Mouse (Mus musculus) monocyte, adult 5-6 weeks (primary cell): ENCODE results near the gene Aif1l. TPM values are rescaled to one million over a fixed set of nuclear protein-coding genes. Genes with fewer than 3 reads are reported as not detected.

Source experiments
- ATAC-seq: fragments of 153-309, 156-312 bp; replicated peaks from 2 replicates; pipeline ENCODE4 v1.8.0; 2017; ENCODE audit warnings: mild to moderate bottlenecking; ENCODE audit not compliant: low TSS enrichment, insufficient number of reproducible peaks, severe bottlenecking, poor library complexity, low FRiP score
- total RNA-seq: library from RNA; stranded (forward); fragments of 200-1000, 200-491, 200-594 nt; gene quantifications from 3 replicates; pipeline ENCODE4 v1.2.3, GENCODE M21; 2017

Aif1l gene
- total RNA-seq, 1 experiment from 2014 or later, result not detected

DNA sequence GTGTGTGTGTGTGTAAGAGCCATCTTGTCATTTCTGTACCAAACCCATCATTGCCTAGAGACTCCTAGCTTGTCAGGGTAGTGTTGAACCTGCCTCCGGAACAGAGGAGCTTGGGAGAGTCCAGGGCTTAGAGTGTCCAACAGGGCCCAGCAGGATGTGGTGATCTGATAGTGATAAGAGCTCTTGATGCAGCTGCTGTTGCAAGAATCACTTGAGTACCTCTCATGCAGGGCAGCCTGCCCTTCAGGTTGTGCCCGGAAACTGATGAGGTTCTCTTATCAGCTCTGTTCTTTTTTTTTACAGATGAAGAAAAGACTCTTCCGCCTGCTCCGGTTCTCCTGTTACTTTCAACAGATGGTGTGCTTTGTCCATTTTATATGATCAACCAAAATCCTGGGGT lies 41.0 kb downstream of the Aif1l start:
- no peak for ATAC-seq

- ATAC-seq, result no peak
Observed at GRCm38 (mm10) chr2:31994896-31995295, 45.0 kb downstream of the Aif1l start.

GRCm38 (mm10) chr2:31996060-31996459 lies 46.1 kb downstream of the Aif1l start:
- no peak for ATAC-seq

DNA sequence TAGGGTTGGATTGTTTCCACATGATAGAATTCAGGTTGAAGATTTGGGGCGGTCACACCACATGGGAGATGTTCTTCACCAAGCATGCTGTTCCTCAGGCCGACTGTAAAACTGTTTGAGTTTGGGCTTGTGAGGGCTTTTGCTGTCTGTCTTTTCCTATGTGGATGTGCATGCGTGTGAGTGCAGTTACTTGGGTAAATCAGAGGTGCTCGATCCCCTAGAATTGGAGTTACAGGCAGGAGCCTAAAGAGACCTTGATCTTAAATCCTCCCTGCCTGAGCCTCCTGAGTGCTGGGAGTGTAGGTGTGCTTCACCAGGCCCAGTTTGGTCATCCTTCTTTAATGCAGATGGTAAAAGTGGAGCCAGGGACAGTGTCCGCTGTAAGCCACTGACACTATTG lies 47.6 kb downstream of the Aif1l start:
- ATAC-seq, result no peak

GRCm38 (mm10) chr2:31998443-31998842 lies 48.5 kb downstream of the Aif1l start:
- ATAC-seq, result no peak

DNA sequence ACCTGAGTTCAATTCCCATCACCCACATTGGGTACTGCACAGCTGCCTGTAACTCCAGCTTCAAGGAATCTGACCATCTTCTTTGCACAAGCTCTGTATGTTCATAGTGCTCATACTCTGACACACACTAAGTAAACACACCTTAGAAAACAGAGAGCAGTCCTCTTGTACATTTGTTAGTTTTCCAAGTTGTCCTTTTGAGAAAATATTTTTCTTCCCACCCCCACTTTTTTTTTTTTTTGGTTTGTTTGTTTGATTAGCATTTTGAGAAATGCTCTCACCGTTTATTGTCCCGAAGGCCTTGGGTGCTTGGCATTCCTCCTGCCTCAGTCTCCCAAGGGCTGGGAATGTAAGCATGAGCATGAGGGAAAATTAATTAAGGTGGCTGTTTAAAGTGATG lies 58.4 kb downstream of the Aif1l start:
- ATAC-seq, result no peak

GRCm38 (mm10) chr2:32008716-32009115 lies 58.8 kb downstream of the Aif1l start:
- no peak for ATAC-seq

DNA sequence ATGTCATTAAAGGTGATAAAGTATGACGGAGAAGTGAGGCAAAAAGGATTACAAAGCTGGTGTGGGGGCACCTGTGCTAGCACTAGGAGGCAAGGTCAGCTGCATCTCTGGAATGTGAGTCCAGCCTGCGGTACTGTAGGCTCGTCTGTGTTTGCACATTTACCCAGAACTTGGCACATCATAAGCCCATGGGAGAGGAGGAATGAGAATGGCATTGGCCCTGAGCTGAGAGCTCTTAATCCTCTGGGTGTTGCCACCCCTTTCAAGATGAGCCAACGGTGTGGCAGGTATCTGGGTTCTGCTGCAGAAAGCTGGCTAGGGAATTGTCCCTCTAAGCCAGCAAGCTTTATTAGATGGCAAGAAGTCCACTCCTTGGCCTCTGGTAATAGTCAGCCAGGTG lies 69.8 kb downstream of the Aif1l start:
- ATAC-seq, result no peak

DNA sequence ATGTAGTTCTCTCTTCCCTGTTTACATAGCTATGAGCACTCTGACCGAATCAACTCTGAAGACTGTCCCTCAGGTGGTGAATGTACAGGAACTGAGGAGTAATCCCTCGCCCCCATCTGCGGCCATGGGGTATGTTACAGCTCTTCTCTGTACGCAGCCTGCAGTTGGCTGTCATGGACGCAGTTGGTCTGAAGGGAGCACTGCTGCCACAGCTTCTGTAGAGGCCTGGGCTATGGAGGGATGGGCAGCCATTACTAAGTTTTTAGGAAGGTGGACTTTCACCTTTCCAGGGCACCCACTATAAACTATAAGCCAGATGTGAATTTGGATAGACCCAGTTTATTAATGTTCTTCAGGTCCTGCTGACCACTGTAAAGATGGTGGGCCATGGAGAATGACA lies 70.3 kb downstream of the Aif1l start:
- ATAC-seq, result no peak

Other genes with a start within 250 kb of the Aif1l start
- 9.8 to 19.1 TPM (median 10.5 TPM) in 3 replicates for gene Qrfp, start 139.6 kb upstream of the Aif1l start, total RNA-seq
- gene Fibcd1, start 104.1 kb upstream of the Aif1l start, total RNA-seq, result 0.19 TPM in 1 of 3 replicates, not detected in the others
- gene Lamc3, start 62.8 kb upstream of the Aif1l start, total RNA-seq, result not detected in 3 replicates
- gene Nup214, start 24.3 kb downstream of the Aif1l start, total RNA-seq, result 39.1 to 53.4 TPM (median 43.6 TPM) in 3 replicates
- gene Fam78a, start 134.7 kb downstream of the Aif1l start, total RNA-seq, result 9.3 to 23.1 TPM (median 14.2 TPM) in 3 replicates
- gene Plpp7, start 145.4 kb downstream of the Aif1l start, total RNA-seq, result 1.2 TPM in 1 of 3 replicates, not detected in the others
- 13.3 to 55.4 TPM (median 22.1 TPM) in 3 replicates for gene Prrc2b, start 200.9 kb downstream of the Aif1l start, total RNA-seq